In the genomic region with DNA sequence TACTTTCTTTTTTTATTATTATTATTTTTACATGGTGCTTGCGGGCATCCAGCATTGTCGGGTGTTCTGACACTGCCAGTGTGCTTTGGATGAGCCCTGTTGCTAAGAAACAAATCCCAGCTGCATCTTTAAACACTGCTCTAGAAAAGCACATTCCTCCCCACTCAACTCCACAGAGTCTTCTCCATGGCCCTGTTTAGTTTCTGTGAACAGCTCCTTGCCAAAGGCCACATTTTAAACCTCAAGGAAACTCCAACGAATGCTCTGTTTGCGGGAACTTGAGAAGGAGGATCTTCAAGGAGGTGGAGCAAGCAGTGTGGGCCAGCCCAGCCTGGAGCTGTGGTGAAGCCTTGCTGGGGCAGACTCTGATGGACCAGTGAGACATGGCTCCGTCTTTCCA, we compare ENCODE assay signal across 16 mouse cellular contexts. TPM values are rescaled to one million over a fixed set of nuclear protein-coding genes. Genes with fewer than 3 reads are reported as not detected.
DNase-seq lines count a peak whose midpoint lies in the region; ATAC-seq and TF ChIP-seq lines count a peak whose summit lies in the region.
"Had no signal": no experiment of that assay in that cellular context is flagged by ENCODE, and none has a peak within 500 bp of the region (broad histone marks: within the 10 kb centered on the region; RNA-seq: fewer than 3 reads in every experiment).

No protein-coding gene starts in this region.

- H3K9me3 ChIP-seq in limb, embryonic 14.5 days (ENCODE audit: control insufficient read depth, low read length) = no peaks in the 10 kb centered on the region
- no peaks in the 10 kb centered on the region for H3K9me3 ChIP-seq in stomach, postnatal 0 days (ENCODE audit: control insufficient read depth, low read length)
- H3K9me3 ChIP-seq: forebrain, embryonic 10.5 days; heart, embryonic 13.5 days; hindbrain, embryonic 13.5 days; midbrain, embryonic 12.5 days had no signal

- WGBS in kidney, adult 2 months = 44% methylated on average over 5 of the region's 5 CpGs
- WGBS in limb, embryonic 14.5 days = 34% methylated on average over 5 of the region's 5 CpGs
- 36% methylated on average over 5 of the region's 5 CpGs for WGBS in stomach, postnatal 0 days

- no peak overlapping the region for H3K4me3 ChIP-seq in kidney, adult 2 months (ENCODE audit: insufficient read depth, low read depth, low read length)
- no peak overlapping the region for H3K4me3 ChIP-seq in limb, embryonic 14.5 days (replicated peaks; ENCODE audit: low read length)
- no peak overlapping the region for H3K4me3 ChIP-seq in stomach, postnatal 0 days (ENCODE audit: low read depth, low read length)
- H3K4me3 ChIP-seq: forebrain, embryonic 10.5 days; heart, embryonic 13.5 days; hindbrain, embryonic 13.5 days; midbrain, embryonic 12.5 days had no signal

- no peak for TF ChIP-seq EP300 in stomach, postnatal 0 days (optimal IDR thresholded peaks at IDR 0.05)

- H3K4me1 ChIP-seq in kidney, adult 2 months (ENCODE audit: control insufficient read depth, insufficient read depth, low read length) = no peaks in the 10 kb centered on the region
- H3K4me1 ChIP-seq in limb, embryonic 14.5 days (ENCODE audit: control insufficient read depth, insufficient read depth, low read length) = peaks cover 15% of the 10 kb centered on the region
- 0 out of 2 replicates have a peak, but pooled peaks cover 5% of the 10 kb centered on the region for H3K4me1 ChIP-seq in stomach, postnatal 0 days (replicated peaks; ENCODE audit: control insufficient read depth, insufficient read depth)

- TF ChIP-seq POLR2A in kidney, adult 2 months (IDR thresholded peaks at IDR 0.05; ENCODE audit: low read depth, low read length) = no peak
- TF ChIP-seq POLR2A in limb, embryonic 14.5 days (IDR thresholded peaks at IDR 0.05; ENCODE audit: borderline replicate concordance, extremely low read depth, insufficient read depth, insufficient read length) = no peak

- no peaks in the 10 kb centered on the region for H3K36me3 ChIP-seq in kidney, adult 2 months (ENCODE audit: control insufficient read depth, insufficient read depth, low read length)
- no peaks in the 10 kb centered on the region for H3K36me3 ChIP-seq in limb, embryonic 14.5 days (ENCODE audit: control insufficient read depth, insufficient read depth, low read length)
- no peaks in the 10 kb centered on the region for H3K36me3 ChIP-seq in stomach, postnatal 0 days (ENCODE audit: control insufficient read depth, insufficient read depth, low read length)
- H3K36me3 ChIP-seq: forebrain, embryonic 10.5 days; heart, embryonic 13.5 days; hindbrain, embryonic 13.5 days; midbrain, embryonic 12.5 days had no signal

- 0 out of 2 replicates have a peak overlapping the region, but pooled peaks have one; percentile 1 for H3K4me2 ChIP-seq in limb, embryonic 14.5 days (replicated peaks; ENCODE audit: low read depth, low read length, severe bottlenecking)
- H3K4me2 ChIP-seq in stomach, postnatal 0 days (replicated peaks; ENCODE audit: low read depth) = no peak overlapping the region
- H3K4me2 ChIP-seq: heart, embryonic 13.5 days; hindbrain, embryonic 13.5 days; midbrain, embryonic 12.5 days had no signal

- peak; percentile 58; the same call in 1 of the 2 replicates for ATAC-seq in limb, embryonic 14.5 days (ENCODE audit: low FRiP score, low read depth)
- peak; percentile 73; the same call in 1 of the 2 replicates for ATAC-seq in stomach, postnatal 0 days (ENCODE audit: low FRiP score, low TSS enrichment)
- ATAC-seq: CD4-positive, CD25-positive, alpha-beta regulatory T cell, adult 4 months had no signal

- no peak for TF ChIP-seq CTCF in kidney, adult 2 months (conservative IDR thresholded peaks at IDR 0.05; ENCODE audit: insufficient read depth, insufficient read length, low read depth, low read length)
- no peak for TF ChIP-seq CTCF in stomach, postnatal 0 days (IDR thresholded peaks at IDR 0.05; ENCODE audit: low read depth)

- no peak overlapping the region for H3K27ac ChIP-seq in kidney, adult 2 months (ENCODE audit: insufficient read depth, low read depth, low read length)
- H3K27ac ChIP-seq in limb, embryonic 14.5 days (replicated peaks; ENCODE audit: low read depth, low read length) = peak overlapping the region; percentile 9; the same call in 1 of the 2 replicates
- peak overlapping the region; percentile 56 for H3K27ac ChIP-seq in stomach, postnatal 0 days (replicated peaks)
- H3K27ac ChIP-seq: forebrain, embryonic 10.5 days; heart, embryonic 13.5 days; hindbrain, embryonic 13.5 days; midbrain, embryonic 12.5 days had no signal

- no peaks in the 10 kb centered on the region for H3K27me3 ChIP-seq in kidney, adult 2 months (replicated peaks; ENCODE audit: control insufficient read depth, insufficient read depth, low read length)
- no peaks in the 10 kb centered on the region for H3K27me3 ChIP-seq in limb, embryonic 14.5 days (ENCODE audit: control insufficient read depth, insufficient read depth, low read length)
- no peaks in the 10 kb centered on the region for H3K27me3 ChIP-seq in stomach, postnatal 0 days (ENCODE audit: control insufficient read depth, insufficient read depth, low read length)
- H3K27me3 ChIP-seq: midbrain, embryonic 12.5 days had no signal

- no peak overlapping the region for H3K9ac ChIP-seq in limb, embryonic 14.5 days (ENCODE audit: low read depth, low read length, severe bottlenecking)
- no peak overlapping the region for H3K9ac ChIP-seq in stomach, postnatal 0 days (ENCODE audit: low read length)
- H3K9ac ChIP-seq: heart, embryonic 13.5 days; hindbrain, embryonic 13.5 days; midbrain, embryonic 12.5 days had no signal

- peak; percentile 14 for DNase-seq in kidney, adult 2 months
- DNase-seq in kidney, adult 8-10 months = no peak
- DNase-seq in lung, postnatal 10 days = peak; percentile 58
- DNase-seq in lung, postnatal 14 days = no peak
- DNase-seq in limb, embryonic 14.5 days (ENCODE audit: low spot score) = peak; percentile 19
- no peak for DNase-seq in stomach, postnatal 0 days (ENCODE audit: low spot score)
- DNase-seq in adrenal gland, postnatal 36 days = no peak
- DNase-seq: cerebellum, adult 9-10 months; layer of hippocampus, adult 9-11 months; thymus, postnatal 25 days had no signal

RNA-seq across cellular contexts. Expression of gene Stum, which starts 22.6 kb away (rescaled TPM):
- polyA plus RNA-seq in kidney, adult 2 months (2012; rRNA removed) = 0.69 and 1.1 TPM in 2 replicates
- polyA plus RNA-seq in limb, embryonic 14.5 days (2012; rRNA removed) = 6.3 TPM in 2 replicates
- polyA plus RNA-seq in limb, embryonic 14.5 days (2014; fragmentation: Nextera tagmentation; extraction: Ambion mirVana) = 3.9 and 5.8 TPM in 2 replicates
- polyA plus RNA-seq in stomach, postnatal 0 days (2015; fragmentation: Nextera tagmentation; extraction: Ambion mirVana) = 3.5 and 4.3 TPM in 2 replicates
- total RNA-seq in adrenal gland, postnatal 36 days (2021) = under 1 TPM; 0.50 to 0.53 TPM
- polyA plus RNA-seq: CD4-positive, CD25-positive, alpha-beta regulatory T cell, adult 4 months; liver, embryonic 16.5 days had no signal

Comparison
In these comparisons a context has a peak if more than half of its experiments do, and no peak if none do; other contexts are left out.
1. DNase-seq: peak in kidney, adult 2 months (single experiment), lung, postnatal 10 days (single experiment) and limb, embryonic 14.5 days (single experiment); none in kidney, adult 8-10 months (0 of 2), lung, postnatal 14 days (single experiment), stomach, postnatal 0 days (single experiment) and adrenal gland, postnatal 36 days (0 of 2).